Mouse (Mus musculus) ES-Bruce4 (cell line): ENCODE measurements around the gene Arhgap15.

Experiments
- CTCF ChIP-seq: IDR thresholded peaks from one replicate; pipeline ENCODE4 v1.8.1; 2011; ENCODE audit warnings: low read depth, low read length
- EP300 ChIP-seq: IDR thresholded peaks from 2 replicates; pipeline ENCODE4 v1.6.1; 2011; ENCODE audit warnings: low read depth, low read length; ENCODE audit not compliant: insufficient read depth

- TF ChIP-seq EP300 (no peak), CTCF (no peak)
Observed at GRCm38 (mm10) chr2:43949775-43950492, 201.3 kb downstream of the Arhgap15 start.
